In the genomic region with DNA sequence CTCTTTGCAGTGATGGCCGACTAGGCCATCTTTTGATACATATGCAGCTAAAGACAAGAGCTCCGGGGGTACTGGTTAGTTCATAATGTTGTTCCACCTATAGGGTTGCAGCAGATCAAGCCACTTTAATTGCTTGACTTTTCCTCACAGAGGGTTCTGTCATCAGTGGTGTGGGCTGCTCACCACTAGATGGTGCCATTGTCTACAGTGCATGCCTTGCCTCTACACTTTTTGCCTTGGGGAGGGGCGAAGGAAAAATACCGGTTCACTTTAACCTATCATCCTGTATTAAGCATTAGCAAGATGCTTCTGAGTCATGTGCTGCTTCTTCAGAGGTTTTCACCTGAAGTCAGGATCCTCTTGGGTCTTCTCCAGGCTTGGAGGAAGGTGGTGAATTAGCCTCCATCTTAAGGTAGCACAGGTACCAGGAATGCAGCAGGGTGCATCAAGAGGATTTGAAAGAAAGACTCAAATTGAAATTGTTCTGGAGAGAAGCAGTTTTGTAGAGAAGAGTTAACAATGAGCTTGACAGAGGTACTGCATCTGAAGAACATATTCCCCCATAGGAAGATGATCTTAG, we compare ENCODE assay signal across 7 mouse cellular contexts.
DNase-seq lines count a peak whose midpoint lies in the region; ATAC-seq and TF ChIP-seq lines count a peak whose summit lies in the region.

No protein-coding gene starts in this region.

- H3K4me1 ChIP-seq in bone marrow, adult 2 months (ENCODE audit: control insufficient read depth, insufficient read depth, low read length), result no peaks in the 10 kb centered on the region
- H3K4me1 ChIP-seq in hindbrain, embryonic 14.5 days (replicated peaks; ENCODE audit: control insufficient read depth, insufficient read depth, low read length), result no peaks in the 10 kb centered on the region
- no peaks in the 10 kb centered on the region for H3K4me1 ChIP-seq in midbrain, embryonic 11.5 days (ENCODE audit: control insufficient read depth, insufficient read depth, low read length)
- no peaks in the 10 kb centered on the region for H3K4me1 ChIP-seq in small intestine, adult 2 months (ENCODE audit: control insufficient read depth, insufficient read depth, insufficient read length, low read length)

- WGBS in bone marrow, adult 2 months, result 7% methylated on average over 4 of the region's 4 CpGs
- WGBS in hindbrain, embryonic 14.5 days, result 40% methylated on average over 4 of the region's 4 CpGs
- 26% methylated on average over 4 of the region's 4 CpGs for WGBS in midbrain, embryonic 11.5 days
- WGBS in small intestine, adult 2 months, result 27% methylated on average over 4 of the region's 4 CpGs

- DNase-seq in NIH3T3 (ENCODE audit: low read depth), result peak; percentile 84
- DNase-seq in fibroblast of lung, adult 2 months (ENCODE audit: low read depth), result peak; percentile 25
- DNase-seq in hindbrain, embryonic 14.5 days (ENCODE audit: low spot score), result peak; percentile 69
- peak; percentile 10 to 11 for DNase-seq in layer of hippocampus, postnatal 36 days
- peak; percentile 89 for DNase-seq in midbrain, embryonic 11.5 days (ENCODE audit: low spot score, missing footprints)

- no peak for TF ChIP-seq POLR2A in bone marrow, adult 2 months (IDR thresholded peaks at IDR 0.05; ENCODE audit: borderline replicate concordance, control insufficient read depth, low read depth, low read length)
- no peak for TF ChIP-seq POLR2A in small intestine, adult 2 months (IDR thresholded peaks at IDR 0.05; ENCODE audit: low read depth, low read length)

- no peak overlapping the region for H3K4me3 ChIP-seq in bone marrow, adult 2 months (replicated peaks; ENCODE audit: control insufficient read depth, low read depth, low read length)
- no peak overlapping the region for H3K4me3 ChIP-seq in hindbrain, embryonic 14.5 days (replicated peaks; ENCODE audit: low read length)
- no peak overlapping the region for H3K4me3 ChIP-seq in midbrain, embryonic 11.5 days (ENCODE audit: low read depth, low read length)
- no peak overlapping the region for H3K4me3 ChIP-seq in small intestine, adult 2 months (ENCODE audit: low read depth, low read length)

- H3K4me2 ChIP-seq in hindbrain, embryonic 14.5 days (replicated peaks), result no peak overlapping the region; the same call in 1 of the 2 replicates
- no peak overlapping the region for H3K4me2 ChIP-seq in midbrain, embryonic 11.5 days

- TF ChIP-seq CTCF in bone marrow, adult 2 months (IDR thresholded peaks at IDR 0.05; ENCODE audit: control insufficient read depth, insufficient read depth, low read length), result peak; percentile 90
- TF ChIP-seq CTCF in small intestine, adult 2 months (IDR thresholded peaks at IDR 0.05; ENCODE audit: extremely low read depth, insufficient read length, insufficient replicate concordance, low read depth, low read length), result peak; percentile 67; the same call in 1 of the 2 replicates

- H3K36me3 ChIP-seq in hindbrain, embryonic 14.5 days (replicated peaks; ENCODE audit: control insufficient read depth, insufficient read depth), result no peaks in the 10 kb centered on the region
- no peaks in the 10 kb centered on the region for H3K36me3 ChIP-seq in midbrain, embryonic 11.5 days (ENCODE audit: control insufficient read depth, insufficient read depth, low read length)
- no peaks in the 10 kb centered on the region for H3K36me3 ChIP-seq in small intestine, adult 2 months (ENCODE audit: control insufficient read depth, insufficient read depth, low read length)

- no peak overlapping the region for H3K27ac ChIP-seq in bone marrow, adult 2 months (ENCODE audit: control insufficient read depth, insufficient read depth, low read depth, low read length, poor library complexity)
- no peak overlapping the region for H3K27ac ChIP-seq in hindbrain, embryonic 14.5 days
- H3K27ac ChIP-seq in midbrain, embryonic 11.5 days (ENCODE audit: low read depth, low read length), result no peak overlapping the region
- no peak overlapping the region for H3K27ac ChIP-seq in small intestine, adult 2 months (ENCODE audit: insufficient read depth, low read depth, low read length)

- H3K9me3 ChIP-seq in hindbrain, embryonic 14.5 days (ENCODE audit: control insufficient read depth, low read length), result no peaks in the 10 kb centered on the region
- H3K9me3 ChIP-seq in midbrain, embryonic 11.5 days (ENCODE audit: control insufficient read depth, low read length), result no peaks in the 10 kb centered on the region

- no peak overlapping the region for H3K9ac ChIP-seq in hindbrain, embryonic 14.5 days
- no peak overlapping the region for H3K9ac ChIP-seq in midbrain, embryonic 11.5 days (ENCODE audit: low read length)

- H3K27me3 ChIP-seq in hindbrain, embryonic 14.5 days (ENCODE audit: control insufficient read depth, insufficient read depth, low read length), result no peaks in the 10 kb centered on the region
- no peaks in the 10 kb centered on the region for H3K27me3 ChIP-seq in midbrain, embryonic 11.5 days (ENCODE audit: control insufficient read depth, insufficient read depth, low read length)
- H3K27me3 ChIP-seq in small intestine, adult 2 months (ENCODE audit: control insufficient read depth, insufficient read depth, low read length), result no peaks in the 10 kb centered on the region

- peak; percentile 82; the same call in 1 of the 2 replicates for ATAC-seq in hindbrain, embryonic 14.5 days (ENCODE audit: low FRiP score)
- ATAC-seq in midbrain, embryonic 11.5 days (ENCODE audit: low FRiP score), result peak; percentile 77

Comparison
In these comparisons a context has a peak if more than half of its experiments do, and no peak if none do; other contexts are left out.
1. DNase-seq: peak in every context shown above with its lines; median percentile 89 in midbrain, embryonic 11.5 days; 84 in NIH3T3; 69 in hindbrain, embryonic 14.5 days; 25 in fibroblast of lung, adult 2 months; 10 in layer of hippocampus, postnatal 36 days.